Mouse (Mus musculus) cerebellum, adult 9-10 months (tissue): Measurements from ENCODE around the gene Trub1.

Experiments
- DNase-seq: peaks from one replicate; pipeline ENCODE4 v3.0.0; 2022

Gene Trub1

GRCm38 (mm10) chr19:57442936-57443657, 9.6 kb upstream of the Trub1 start:
- DNase-seq = no peak

- DNase-seq = peak; percentile 15
These were observed 7.7 kb upstream of the Trub1 start for GRCm38 (mm10) chr19:57445049-57445448.

- DNase-seq = no peak
These were observed 1.9 kb upstream of the Trub1 start for GRCm38 (mm10) chr19:57450849-57451248.

GRCm38 (mm10) chr19:57451762-57452161, 950 bp upstream of the Trub1 start:
- no peak for DNase-seq

GRCm38 (mm10) chr19:57453218-57453600, 497 bp downstream of the Trub1 start:
- no peak for DNase-seq

GRCm38 (mm10) chr19:57455286-57455960, 2.7 kb downstream of the Trub1 start:
- DNase-seq = no peak

- peak; percentile 41 for DNase-seq
These were observed 4.4 kb downstream of the Trub1 start for GRCm38 (mm10) chr19:57457075-57457474.

- no peak for DNase-seq
These were observed 11.0 kb downstream of the Trub1 start for GRCm38 (mm10) chr19:57463741-57464140.

- DNase-seq = no peak
These were observed 13.0 kb downstream of the Trub1 start for GRCm38 (mm10) chr19:57465742-57466141.

GRCm38 (mm10) chr19:57471033-57471432, 18.3 kb downstream of the Trub1 start:
- no peak for DNase-seq

GRCm38 (mm10) chr19:57472169-57472568, 19.5 kb downstream of the Trub1 start:
- DNase-seq = no peak

- DNase-seq = no peak
These were observed 20.6 kb downstream of the Trub1 start for GRCm38 (mm10) chr19:57473301-57473700.

- no peak for DNase-seq
These were observed 22.6 kb downstream of the Trub1 start for GRCm38 (mm10) chr19:57475298-57475697.

GRCm38 (mm10) chr19:57477310-57477709, 24.6 kb downstream of the Trub1 start:
- no peak for DNase-seq

GRCm38 (mm10) chr19:57478056-57478455, 25.3 kb downstream of the Trub1 start:
- no peak for DNase-seq

GRCm38 (mm10) chr19:57479886-57480655, 27.4 kb downstream of the Trub1 start:
- DNase-seq = no peak

- DNase-seq = no peak
These were observed 29.1 kb downstream of the Trub1 start for GRCm38 (mm10) chr19:57481743-57482259.

- DNase-seq = peak; percentile 33
These were observed 30.1 kb downstream of the Trub1 start for GRCm38 (mm10) chr19:57482815-57483214.

- no peak for DNase-seq
These were observed 34.4 kb downstream of the Trub1 start for GRCm38 (mm10) chr19:57487051-57487658.

- no peak for DNase-seq
These were observed 36.8 kb downstream of the Trub1 start for GRCm38 (mm10) chr19:57489527-57489926.

GRCm38 (mm10) chr19:57491030-57491429, 38.3 kb downstream of the Trub1 start:
- no peak for DNase-seq

GRCm38 (mm10) chr19:57494020-57494419, 41.3 kb downstream of the Trub1 start:
- no peak for DNase-seq

GRCm38 (mm10) chr19:57498110-57498743, 45.5 kb downstream of the Trub1 start:
- DNase-seq = no peak
